Mouse (Mus musculus): ENCODE measurements at regions not wholly inside any gene's neighbourhood (a gene's known extent, or its start where the extent isn't known, plus 50 kb on each side); places are given as distances from the start of the nearest gene placed in this dataset.

DNA sequence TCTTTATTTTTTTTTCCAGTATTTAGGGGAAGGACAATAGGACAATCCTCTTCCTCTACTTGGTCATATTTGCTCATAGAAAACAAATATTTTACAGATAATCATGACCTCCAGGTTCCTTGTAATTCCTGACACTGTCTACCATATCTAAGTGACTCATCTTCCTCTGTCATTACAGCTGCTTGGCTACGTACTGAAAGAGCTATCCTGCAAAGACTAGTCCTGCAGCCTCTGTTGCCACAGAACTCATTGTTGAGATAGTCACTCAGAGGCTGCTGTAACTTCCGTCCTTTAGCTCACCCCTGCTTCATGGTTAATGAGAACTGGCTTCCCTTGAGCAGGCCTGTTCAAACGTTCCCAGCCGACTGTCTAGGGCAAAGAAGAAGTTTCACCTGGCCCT is 93.7 kb upstream of the Tsc22d2 start:
- no peak overlapping the region for H3K4me2 ChIP-seq (replicated peaks)
- H3K36me3 ChIP-seq = no peaks in the 10 kb centered on the region
- no peak overlapping the region for H3K4me3 ChIP-seq (replicated peaks)
- H3K27me3 ChIP-seq (replicated peaks) = no peaks in the 10 kb centered on the region
- no peak for ATAC-seq
- no peak overlapping the region for H3K27ac ChIP-seq
- 46% methylated on average over 4 of the region's 4 CpGs for WGBS
- no peak overlapping the region for H3K9ac ChIP-seq
- no peaks in the 10 kb centered on the region for H3K9me3 ChIP-seq
- no peaks in the 10 kb centered on the region for H3K4me1 ChIP-seq (replicated peaks)

DNA sequence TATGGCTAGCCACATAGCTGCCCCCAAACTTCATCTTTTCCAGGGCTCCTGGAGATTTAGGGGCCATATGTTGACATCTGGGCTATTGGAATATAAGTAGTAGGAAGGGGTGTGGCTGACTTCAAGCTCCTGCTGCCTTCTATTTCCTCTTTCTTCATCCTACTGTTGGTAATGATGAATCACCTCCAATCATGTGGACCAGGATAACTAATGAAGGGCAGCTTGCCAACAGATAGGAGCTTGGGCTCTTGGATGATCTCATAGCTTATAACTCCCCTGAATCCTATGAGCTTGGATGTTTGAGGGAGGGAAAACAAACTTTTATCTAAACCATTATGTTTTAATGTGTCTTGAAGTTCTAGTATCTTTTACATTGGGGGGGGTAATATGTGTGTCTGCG is 92.2 kb upstream of the Tsc22d2 start:
- Histone ChIP-seq H3K27me3 (replicated peaks) (no peaks in the 10 kb centered on the region), H3K9ac (no peak overlapping the region), H3K9me3 (no peaks in the 10 kb centered on the region), H3K4me1 (replicated peaks) (no peaks in the 10 kb centered on the region), H3K4me2 (replicated peaks) (no peak overlapping the region), H3K27ac (no peak overlapping the region), H3K36me3 (no peaks in the 10 kb centered on the region), H3K4me3 (replicated peaks) (no peak overlapping the region)
- no peak for ATAC-seq
- WGBS = 88% methylated on average over 1 of the region's 1 CpGs

DNA sequence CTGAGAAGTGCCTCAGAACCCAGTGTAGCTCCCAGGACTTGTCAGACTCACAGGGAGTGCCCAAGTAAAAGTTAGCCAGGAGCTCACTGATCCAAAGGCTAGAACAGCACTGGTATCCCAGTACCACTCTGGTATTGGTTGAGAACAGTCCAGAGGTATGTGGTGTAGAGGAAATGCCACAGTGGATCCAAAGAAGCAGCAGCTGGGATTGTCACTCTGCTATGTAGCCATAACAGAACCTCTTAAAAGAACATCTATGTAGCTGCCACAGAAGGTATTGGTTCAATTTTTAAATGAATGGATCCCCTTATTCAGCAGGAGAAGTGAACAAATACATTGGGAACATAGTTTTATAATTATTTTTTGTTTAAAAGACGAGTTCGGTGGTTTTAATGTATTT is 86.8 kb upstream of the Tsc22d2 start:
- Histone ChIP-seq H3K4me1 (replicated peaks) (no peaks in the 10 kb centered on the region), H3K9ac (no peak overlapping the region), H3K4me2 (replicated peaks) (no peak overlapping the region), H3K9me3 (no peaks in the 10 kb centered on the region), H3K36me3 (no peaks in the 10 kb centered on the region), H3K27me3 (replicated peaks) (no peaks in the 10 kb centered on the region), H3K4me3 (replicated peaks) (no peak overlapping the region), H3K27ac (no peak overlapping the region)
- WGBS = 79% methylated on average over 2 of the region's 2 CpGs
- ATAC-seq = no peak

DNA sequence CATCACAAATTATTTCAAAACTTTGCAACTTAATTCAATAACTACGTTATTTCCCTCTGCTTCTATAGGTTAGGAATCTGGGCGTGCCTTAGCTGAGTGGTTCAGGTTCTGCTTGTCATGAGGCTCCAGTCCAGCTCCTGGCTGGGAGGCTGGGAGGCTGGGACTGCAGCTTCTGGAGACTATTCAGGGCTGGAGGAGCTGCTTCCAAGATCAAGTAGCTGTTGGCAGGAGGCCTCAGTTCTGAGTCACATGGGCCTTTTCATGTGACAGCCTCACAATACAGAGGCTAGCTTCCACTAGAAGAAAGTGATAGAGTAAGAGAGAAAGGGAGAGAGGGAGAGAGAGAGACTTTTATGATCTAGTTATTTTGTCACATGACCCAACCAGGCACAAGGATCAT is 84.3 kb upstream of the Tsc22d2 start:
- 62% methylated on average over 2 of the region's 2 CpGs for WGBS
- H3K9me3 ChIP-seq = no peaks in the 10 kb centered on the region
- ATAC-seq = peak; percentile 73

DNA sequence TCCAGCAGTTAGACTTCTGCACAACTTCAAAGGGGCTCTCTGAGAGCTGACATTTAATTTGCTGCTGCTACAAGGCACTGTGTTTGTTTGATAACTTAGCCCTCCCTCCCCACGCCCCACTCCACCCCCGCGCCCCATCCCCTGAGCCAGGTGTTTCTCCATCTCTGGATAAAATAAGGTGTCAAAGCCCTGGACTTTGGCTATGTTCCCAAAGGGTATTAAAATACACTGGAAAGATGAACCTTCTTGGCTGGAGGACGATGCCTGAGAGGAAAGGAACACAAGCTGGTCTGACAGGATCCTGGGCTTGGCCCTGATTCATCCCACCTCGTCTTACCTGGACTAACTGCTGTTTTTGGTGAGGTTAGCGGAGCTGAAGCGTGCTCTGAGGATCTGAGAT is 80.5 kb upstream of the Tsc22d2 start:
- no peaks in the 10 kb centered on the region for H3K9me3 ChIP-seq

More for the DNA sequence above, 84.3 kb upstream of the Tsc22d2 start:
- Histone ChIP-seq H3K27ac (no peak overlapping the region), H3K4me3 (replicated peaks) (no peak overlapping the region), H3K36me3 (no peaks in the 10 kb centered on the region), H3K9ac (no peak overlapping the region), H3K4me2 (replicated peaks) (no peak overlapping the region), H3K27me3 (replicated peaks) (no peaks in the 10 kb centered on the region), H3K4me1 (replicated peaks) (0 out of 2 replicates have a peak, but pooled peaks cover 5% of the 10 kb centered on the region)

GRCm38 (mm10) chr3:58335277-58335676 is 79.2 kb upstream of the Tsc22d2 start:
- Histone ChIP-seq H3K4me2 (replicated peaks) (no peak overlapping the region), H3K27me3 (replicated peaks) (no peaks in the 10 kb centered on the region), H3K9ac (no peak overlapping the region), H3K9me3 (no peaks in the 10 kb centered on the region), H3K4me3 (replicated peaks) (no peak overlapping the region), H3K36me3 (no peaks in the 10 kb centered on the region), H3K4me1 (replicated peaks) (0 out of 2 replicates have a peak, but pooled peaks cover 5% of the 10 kb centered on the region), H3K27ac (no peak overlapping the region)
- 85% methylated on average over 6 of the region's 6 CpGs for WGBS
- no peak for ATAC-seq

More for the DNA sequence above, 80.5 kb upstream of the Tsc22d2 start:
- Histone ChIP-seq H3K4me3 (replicated peaks) (no peak overlapping the region), H3K9ac (no peak overlapping the region), H3K4me1 (replicated peaks) (0 out of 2 replicates have a peak, but pooled peaks cover 5% of the 10 kb centered on the region), H3K27me3 (replicated peaks) (no peaks in the 10 kb centered on the region), H3K4me2 (replicated peaks) (peak overlapping the region; percentile 3; the same call in 1 of the 2 replicates), H3K36me3 (no peaks in the 10 kb centered on the region), H3K27ac (no peak overlapping the region)
- peak; percentile 63; the same call in 1 of the 2 replicates for ATAC-seq
- WGBS = 29% methylated on average over 7 of the region's 7 CpGs

DNA sequence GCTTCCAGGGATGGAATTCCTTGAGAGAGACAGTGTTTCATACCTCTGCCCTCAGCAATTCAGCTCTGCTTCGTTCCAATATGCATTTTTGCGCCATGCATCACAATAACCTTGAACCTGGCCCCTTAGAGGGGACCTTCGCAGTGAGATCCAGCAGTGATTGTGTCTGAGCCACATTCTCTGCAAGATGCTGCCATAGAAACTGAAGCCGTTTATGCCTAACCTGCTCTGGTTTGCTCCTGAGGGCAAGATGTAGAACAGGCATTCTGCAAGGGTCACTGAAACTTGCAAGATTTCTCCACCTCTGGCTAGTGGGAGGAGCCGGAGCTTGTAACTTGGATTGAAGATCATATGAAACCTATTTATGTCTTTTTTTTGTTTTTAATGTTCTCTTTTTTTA is 78.4 kb upstream of the Tsc22d2 start:
- no peaks in the 10 kb centered on the region for H3K9me3 ChIP-seq
- H3K4me2 ChIP-seq (replicated peaks) = no peak overlapping the region
- H3K4me1 ChIP-seq (replicated peaks) = 0 out of 2 replicates have a peak, but pooled peaks cover 5% of the 10 kb centered on the region
- ATAC-seq = no peak
- WGBS = 51% methylated on average over 5 of the region's 5 CpGs
- H3K9ac ChIP-seq = no peak overlapping the region
- no peaks in the 10 kb centered on the region for H3K36me3 ChIP-seq
- no peaks in the 10 kb centered on the region for H3K27me3 ChIP-seq (replicated peaks)
- H3K4me3 ChIP-seq (replicated peaks) = no peak overlapping the region
- no peak overlapping the region for H3K27ac ChIP-seq

GRCm38 (mm10) chr3:58336590-58336989 is 77.9 kb upstream of the Tsc22d2 start:
- Histone ChIP-seq H3K36me3 (no peaks in the 10 kb centered on the region), H3K9me3 (no peaks in the 10 kb centered on the region), H3K9ac (no peak overlapping the region), H3K4me1 (replicated peaks) (0 out of 2 replicates have a peak, but pooled peaks cover 5% of the 10 kb centered on the region), H3K4me2 (replicated peaks) (no peak overlapping the region), H3K27ac (no peak overlapping the region), H3K27me3 (replicated peaks) (no peaks in the 10 kb centered on the region), H3K4me3 (replicated peaks) (no peak overlapping the region)
- WGBS = 70% methylated on average over 6 of the region's 6 CpGs
- no peak for ATAC-seq

DNA sequence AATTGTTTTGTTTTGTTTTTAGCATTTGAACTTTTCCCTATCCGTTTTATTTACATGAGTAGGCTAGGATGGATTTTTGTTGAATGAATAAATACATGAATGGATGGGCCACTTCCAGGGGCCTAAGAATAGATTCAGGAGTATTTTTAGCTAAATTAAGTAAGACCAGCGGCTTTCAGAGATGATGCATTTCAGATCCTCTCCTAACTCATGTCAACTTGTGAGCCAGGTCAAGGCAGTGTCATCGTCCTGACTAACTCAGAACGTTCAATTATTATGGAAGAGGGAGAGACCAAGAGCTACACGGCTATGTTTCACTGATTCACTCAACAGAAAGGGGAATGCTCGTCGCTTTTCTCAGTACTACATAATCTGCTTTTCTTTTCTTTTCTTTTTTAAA is 75.5 kb upstream of the Tsc22d2 start:
- Histone ChIP-seq H3K4me1 (replicated peaks) (0 out of 2 replicates have a peak, but pooled peaks cover 3% of the 10 kb centered on the region), H3K27ac (no peak overlapping the region), H3K9me3 (no peaks in the 10 kb centered on the region), H3K36me3 (no peaks in the 10 kb centered on the region), H3K27me3 (replicated peaks) (no peaks in the 10 kb centered on the region), H3K9ac (no peak overlapping the region), H3K4me3 (replicated peaks) (no peak overlapping the region), H3K4me2 (replicated peaks) (no peak overlapping the region)
- no peak for ATAC-seq
- WGBS = 78% methylated on average over 7 of the region's 7 CpGs

GRCm38 (mm10) chr3:58342096-58342495 is 72.4 kb upstream of the Tsc22d2 start:
- Histone ChIP-seq H3K4me3 (replicated peaks) (no peak overlapping the region), H3K9ac (no peak overlapping the region), H3K4me2 (replicated peaks) (no peak overlapping the region), H3K27ac (no peak overlapping the region), H3K27me3 (replicated peaks) (no peaks in the 10 kb centered on the region), H3K36me3 (no peaks in the 10 kb centered on the region), H3K9me3 (no peaks in the 10 kb centered on the region), H3K4me1 (replicated peaks) (no peaks in the 10 kb centered on the region)
- ATAC-seq = no peak
- WGBS = 76% methylated on average over 1 of the region's 1 CpGs

DNA sequence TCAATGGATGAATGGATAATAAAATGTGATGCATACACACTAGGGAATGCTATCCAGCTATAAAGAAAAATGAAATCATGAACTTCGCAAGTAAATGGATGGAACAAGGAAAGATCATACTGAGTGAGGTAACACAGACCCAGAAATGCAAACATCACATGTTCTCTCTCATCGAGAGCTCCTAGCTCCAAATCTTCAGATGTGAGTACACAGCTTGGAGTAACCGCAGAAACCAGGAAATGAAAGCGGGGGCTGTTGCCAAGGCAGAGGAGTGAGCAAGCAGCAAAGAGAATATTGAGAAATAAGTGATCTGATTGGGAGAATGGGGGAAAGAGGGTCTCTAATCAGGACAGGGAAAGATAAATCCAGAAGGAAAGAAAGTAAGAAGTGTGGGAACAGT is 52.0 kb upstream of the Tsc22d2 start:
- Histone ChIP-seq H3K36me3 (no peaks in the 10 kb centered on the region), H3K27ac (no peak overlapping the region), H3K4me2 (replicated peaks) (no peak overlapping the region), H3K27me3 (replicated peaks) (no peaks in the 10 kb centered on the region), H3K4me1 (replicated peaks) (no peaks in the 10 kb centered on the region), H3K4me3 (replicated peaks) (no peak overlapping the region), H3K9ac (no peak overlapping the region), H3K9me3 (no peaks in the 10 kb centered on the region)
- WGBS = 68% methylated on average over 4 of the region's 4 CpGs
- ATAC-seq = no peak

DNA sequence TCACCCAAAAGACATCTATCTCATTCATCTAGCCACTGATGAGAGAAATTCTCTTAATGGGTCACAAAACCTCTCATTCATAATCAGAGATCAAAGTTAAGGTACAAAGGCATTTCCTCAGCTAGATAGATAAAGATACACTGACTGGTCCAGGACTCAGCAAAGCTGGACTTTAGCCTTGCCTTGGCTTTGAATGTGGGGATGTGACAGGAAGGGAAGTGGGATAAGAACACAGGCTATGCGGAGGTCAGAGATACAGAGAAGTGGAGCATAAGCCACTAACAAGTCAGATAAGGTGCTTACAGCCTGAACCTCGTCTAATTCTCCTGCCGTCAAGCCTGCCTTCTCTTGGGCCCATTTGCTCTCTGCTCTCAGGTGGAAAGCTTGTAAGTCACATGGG is 50.0 kb upstream of the Tsc22d2 start:
- Histone ChIP-seq H3K4me1 (replicated peaks) (no peaks in the 10 kb centered on the region), H3K4me3 (replicated peaks) (no peak overlapping the region), H3K27me3 (replicated peaks) (no peaks in the 10 kb centered on the region), H3K27ac (no peak overlapping the region), H3K9ac (no peak overlapping the region), H3K4me2 (replicated peaks) (no peak overlapping the region), H3K9me3 (no peaks in the 10 kb centered on the region), H3K36me3 (no peaks in the 10 kb centered on the region)
- WGBS = 59% methylated on average over 3 of the region's 3 CpGs
- ATAC-seq = peak; percentile 92

All from intestine, embryonic 15.5 days (tissue).